Mouse (Mus musculus) adrenal gland, adult 18-20 months (tissue): ENCODE results near the gene Naxe. TPM values are rescaled to one million over a fixed set of nuclear protein-coding genes. Genes with fewer than 3 reads are reported as not detected.

Experiments used
- DNase-seq, 2 experiments: peaks; one replicate each; pipeline ENCODE4 v3.0.0; 2021 to 2022; ENCODE audit warnings: low spot score in 2 of 2
- long read RNA-seq, 2 experiments: library from polyadenylated mRNA; stranded (forward); transcript quantifications; one replicate each; pipeline ENCODE4 v2.0.0; 2021
- total RNA-seq, 2 experiments: library from RNA; stranded (reverse); gene quantifications; 1 replicate in 1 of 2; 2 replicates in 1 of 2; pipeline ENCODE4 v1.2.3; 2021

Gene Naxe
- 100 to 1,000 TPM; 155 to 159 TPM for total RNA-seq
- long read RNA-seq, experiment 1, transcript Naxe-201 (6 exons, 908 nt), result major isoform, 36 of 46 reads
- long read RNA-seq, experiment 1, partial matches to known transcripts, result 7 of 46 reads
- long read RNA-seq, experiment 1, other reads (novel, unspliced or antisense), result 3 of 46 reads
- long read RNA-seq, experiment 2, transcript Naxe-201 (6 exons, 908 nt), result major isoform, 145 of 160 reads
- long read RNA-seq, experiment 2, partial matches to known transcripts, result 10 of 160 reads
- long read RNA-seq, experiment 2, other reads (novel, unspliced or antisense), result 5 of 160 reads

DNA sequence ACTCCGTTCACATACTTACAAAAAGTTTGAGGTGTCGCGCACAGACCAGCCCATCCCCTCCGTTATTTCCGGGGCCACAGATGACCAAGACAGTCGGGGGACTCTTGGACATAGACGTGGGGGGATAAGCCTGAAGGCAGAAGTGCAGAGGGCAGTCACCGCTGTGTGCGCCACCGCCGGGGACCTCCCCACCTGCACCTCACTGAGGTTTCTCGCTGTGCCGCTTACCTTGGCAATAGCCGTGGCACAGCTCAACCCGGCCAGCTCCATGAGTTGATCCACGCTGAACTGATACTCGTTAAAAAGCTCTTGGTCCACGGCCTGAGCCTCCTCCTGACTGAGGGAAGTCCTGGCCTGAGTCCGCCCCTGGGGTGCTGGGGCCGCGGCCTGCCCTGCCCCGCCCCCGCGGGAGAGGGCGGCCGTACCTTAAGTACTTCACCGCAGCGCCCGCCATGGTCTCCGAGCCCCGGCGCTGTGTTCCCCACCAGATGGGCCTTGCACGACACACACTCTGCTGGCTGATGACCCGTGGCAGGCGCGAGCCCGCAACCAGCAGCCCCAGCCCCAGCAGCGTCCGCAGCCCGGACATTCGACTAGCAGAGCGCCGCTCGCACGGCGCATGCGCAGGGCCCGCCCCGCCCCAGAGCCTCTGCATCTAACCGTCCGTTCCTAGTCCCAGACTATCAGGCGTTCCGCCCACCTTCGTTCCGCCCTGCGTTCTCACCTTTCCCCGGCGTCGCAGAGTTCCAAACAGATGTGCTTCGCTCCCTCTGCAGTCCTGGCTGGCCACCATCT, at the start of gene Naxe:
TSS of gene Naxe (minus strand) at position 594 of the 795 bp plus-strand sequence.
- DNase-seq, result peak; percentile 84 to 85

DNA sequence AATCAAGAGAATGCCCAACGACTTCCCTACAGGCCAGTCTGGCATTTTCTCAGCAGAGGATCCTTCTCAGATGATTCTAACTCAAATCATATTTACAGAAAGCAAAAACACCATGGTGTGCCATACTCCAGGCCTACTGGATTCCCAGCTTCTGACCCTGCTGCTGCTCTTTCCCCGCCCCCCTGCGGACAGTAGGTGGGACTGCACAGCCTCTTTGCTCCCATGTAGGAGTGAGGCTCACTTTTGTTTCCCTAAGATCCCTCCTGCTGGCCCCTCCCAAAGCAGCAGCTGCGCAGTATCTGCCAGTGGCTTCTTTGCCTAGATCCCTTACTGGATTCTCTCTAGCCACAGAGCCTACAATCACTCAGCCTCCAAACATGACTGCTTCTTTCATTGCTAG, 47.8 kb upstream of the Naxe start:
- DNase-seq, result no peak

DNA sequence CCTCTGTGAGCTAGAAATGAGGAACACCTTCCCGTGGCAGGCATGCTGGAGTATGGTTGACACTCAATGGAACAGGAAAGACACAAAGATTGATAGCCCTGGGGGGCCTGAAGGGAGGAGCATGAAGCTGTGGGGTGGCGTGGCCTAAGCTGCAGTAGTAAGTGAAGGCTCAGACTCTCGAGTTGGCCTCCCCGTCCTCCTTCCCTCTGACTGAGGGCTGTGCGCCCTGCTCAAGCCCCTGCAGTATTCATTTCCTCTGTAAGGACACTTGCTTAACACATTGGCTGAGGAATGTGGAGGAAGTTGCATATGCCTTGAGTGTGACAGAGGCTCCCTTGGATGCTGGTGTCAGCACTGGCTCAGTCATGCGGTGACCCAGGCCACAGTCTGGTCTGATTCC, 44.3 kb upstream of the Naxe start:
- DNase-seq, result no peak

DNA sequence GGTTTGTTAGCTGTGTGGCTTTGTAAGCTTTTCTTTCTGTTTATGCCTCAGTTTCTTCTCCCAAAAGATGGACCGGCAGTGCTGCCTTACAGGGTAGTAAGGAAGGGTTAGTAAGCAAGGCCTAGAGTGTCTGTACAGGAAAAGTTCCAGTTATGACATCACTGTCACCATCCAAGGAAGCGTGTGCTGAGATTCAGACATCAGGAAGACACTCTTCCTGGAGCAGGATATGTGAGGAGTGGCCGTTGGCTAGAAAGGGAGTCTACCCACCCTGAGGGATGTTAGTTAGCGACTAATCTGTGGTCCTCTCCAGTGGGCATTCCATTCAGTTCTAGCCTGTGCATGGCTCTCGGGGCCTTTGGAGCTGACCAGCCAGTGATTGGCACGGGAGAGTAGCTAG, 43.9 kb upstream of the Naxe start:
- no peak for DNase-seq

GRCm38 (mm10) chr3:88101736-88102135, 43.4 kb upstream of the Naxe start:
- DNase-seq, result no peak

GRCm38 (mm10) chr3:88100251-88100650, 42.0 kb upstream of the Naxe start:
- no peak for DNase-seq

DNA sequence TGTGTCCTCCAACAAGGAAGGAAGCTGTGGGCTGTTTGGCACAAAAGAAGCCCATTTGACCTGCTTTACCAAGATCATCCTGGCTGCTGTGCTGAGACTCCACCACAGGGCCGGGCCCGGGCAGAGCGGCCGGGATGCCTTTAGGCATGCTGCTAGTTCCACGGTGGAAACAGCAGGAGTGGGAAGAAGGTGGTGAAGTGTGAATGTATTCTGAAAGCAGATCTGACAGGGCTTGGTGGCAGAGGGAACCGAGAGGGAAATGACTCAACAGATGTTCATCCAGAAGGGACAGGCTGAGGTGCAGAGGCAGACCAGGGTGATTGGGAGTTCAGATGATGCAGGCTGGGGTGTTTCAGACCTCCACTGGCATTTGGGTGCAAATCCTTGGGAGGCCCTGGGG, 39.4 kb upstream of the Naxe start:
- DNase-seq, result no peak

DNA sequence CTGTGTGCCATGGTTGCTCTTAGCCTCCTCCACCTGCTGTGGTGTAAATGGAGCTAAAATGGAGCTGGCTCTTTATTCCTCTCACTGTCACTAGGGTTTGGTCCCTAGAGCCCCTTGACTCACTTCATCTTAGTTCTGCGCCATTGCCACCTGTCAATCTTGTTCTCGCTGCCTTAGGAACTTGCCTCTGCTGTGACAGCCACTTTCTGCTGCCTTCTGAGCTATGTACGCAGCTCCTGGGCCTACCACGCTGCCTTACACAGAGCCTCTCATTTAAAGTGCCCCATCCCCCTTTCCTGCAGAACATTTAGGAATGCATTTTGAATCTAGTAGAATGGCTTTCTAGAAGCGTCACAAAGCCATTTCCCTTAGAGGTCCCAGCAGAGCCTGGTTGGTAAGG, 35.8 kb upstream of the Naxe start:
- DNase-seq, result no peak

GRCm38 (mm10) chr3:88090616-88091015, 32.3 kb upstream of the Naxe start:
- DNase-seq, result no peak

DNA sequence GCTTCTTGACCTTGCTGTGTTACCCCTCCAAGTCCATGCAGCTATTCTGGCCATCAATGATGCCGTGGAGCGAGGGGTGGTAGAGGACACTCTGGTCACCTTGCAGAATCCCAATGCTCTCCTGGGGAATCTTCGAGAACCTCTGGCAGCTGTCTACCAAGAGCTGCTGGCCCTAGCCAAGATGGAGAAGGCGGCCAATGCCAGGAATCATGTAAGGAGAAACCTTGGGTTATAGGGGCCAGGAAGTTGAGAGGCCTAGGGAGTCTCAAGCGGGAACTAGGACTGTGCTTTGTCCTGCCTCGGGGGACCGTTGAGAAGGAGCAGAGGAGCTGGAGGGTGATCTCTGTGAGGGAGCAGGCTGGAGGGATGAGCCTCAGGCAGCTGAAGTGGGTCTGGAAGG, 31.8 kb upstream of the Naxe start:
- DNase-seq, result no peak

GRCm38 (mm10) chr3:88087688-88088087, 29.4 kb upstream of the Naxe start:
- no peak for DNase-seq

- DNase-seq, result no peak
These were observed 27.2 kb upstream of the Naxe start for GRCm38 (mm10) chr3:88085459-88085858.

DNA sequence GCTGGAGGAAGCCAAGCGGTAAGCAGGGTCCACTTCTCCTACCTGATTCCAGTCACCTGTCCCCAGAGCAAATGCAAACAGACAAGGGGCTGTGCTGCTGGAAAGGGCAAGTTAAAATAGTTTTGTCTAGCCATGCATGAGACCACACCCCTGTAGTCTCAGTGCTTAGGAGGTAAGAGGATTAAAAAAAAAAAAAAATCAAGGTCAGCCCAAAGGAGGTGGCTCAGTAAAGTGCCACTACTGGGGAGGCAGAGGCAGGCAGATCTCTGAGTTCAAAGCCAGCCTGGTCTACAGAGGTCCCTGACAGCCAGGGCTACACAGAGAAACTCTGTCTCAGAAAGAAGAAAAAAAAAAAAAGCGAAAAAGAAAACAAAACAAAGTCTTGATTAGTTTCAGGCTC, 25.7 kb upstream of the Naxe start:
- DNase-seq, result no peak

DNA sequence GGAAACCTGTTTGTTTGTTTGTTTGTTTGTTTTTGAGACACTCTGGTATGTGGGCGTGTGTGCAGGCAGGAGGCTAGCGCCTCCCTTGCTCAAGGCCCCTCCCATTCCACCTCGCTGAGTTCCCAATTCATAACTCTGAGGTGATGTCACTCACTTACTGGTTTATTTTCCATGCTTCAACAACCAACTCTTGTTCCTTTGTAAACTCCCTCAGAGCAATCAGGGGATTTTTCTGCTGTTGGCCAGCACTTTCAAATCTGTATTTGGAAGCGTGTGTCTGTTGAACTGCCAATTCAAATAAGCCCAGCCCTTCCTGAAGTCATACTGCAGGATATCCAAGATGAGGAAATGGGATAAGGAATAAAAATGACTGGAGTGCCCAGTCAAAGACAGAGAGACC, 24.4 kb upstream of the Naxe start:
- no peak for DNase-seq

- no peak for DNase-seq
These were observed 23.9 kb upstream of the Naxe start for GRCm38 (mm10) chr3:88082224-88082618.

DNA sequence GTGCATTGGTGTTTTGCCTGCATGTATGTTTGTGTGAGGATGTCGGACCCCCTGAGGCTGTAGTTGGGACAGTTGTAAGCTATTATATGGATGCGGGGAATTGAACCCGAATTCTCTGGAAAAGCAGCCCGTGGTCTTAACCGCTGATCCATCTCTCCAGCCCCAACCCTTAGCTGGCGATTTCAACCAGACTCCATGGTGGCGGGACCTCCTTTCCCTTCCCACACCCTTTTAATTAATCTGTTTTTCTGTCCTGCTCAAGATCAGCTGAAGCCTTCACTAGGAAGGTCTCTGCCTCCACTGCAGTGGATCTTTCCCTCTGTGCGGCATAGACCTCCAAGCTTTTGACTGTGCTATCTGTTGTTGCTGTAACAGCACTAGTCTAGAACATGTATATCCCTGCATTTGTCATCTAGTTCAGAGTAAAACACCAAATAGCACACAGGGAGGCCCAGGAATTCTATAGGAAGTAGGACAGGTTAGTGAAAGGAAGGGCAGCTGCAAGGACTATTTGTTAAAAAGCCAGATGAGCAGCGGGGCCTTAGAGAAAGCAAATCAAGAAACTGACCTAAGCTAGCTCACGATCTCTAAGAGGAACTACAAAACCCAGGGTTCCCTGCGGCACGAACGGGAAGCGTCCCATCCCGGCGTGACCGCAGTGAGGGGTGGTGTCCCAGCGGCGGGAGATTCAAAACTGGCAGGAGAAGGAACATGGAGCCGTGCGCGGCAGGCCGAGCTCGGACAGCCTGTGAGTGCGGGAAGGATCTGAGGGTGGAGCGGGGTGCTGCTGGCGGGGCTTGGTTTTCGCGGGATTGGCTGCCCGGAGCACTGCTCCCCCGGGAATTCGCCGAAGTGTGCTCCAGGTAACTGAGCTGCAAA, 23.3 kb upstream of the Naxe start, which contains the start of gene Iqgap3:
TSS of gene Iqgap3 (plus strand) at position 627 of the 879 bp plus-strand sequence.
- peak; percentile 82 to 83 for DNase-seq

DNA sequence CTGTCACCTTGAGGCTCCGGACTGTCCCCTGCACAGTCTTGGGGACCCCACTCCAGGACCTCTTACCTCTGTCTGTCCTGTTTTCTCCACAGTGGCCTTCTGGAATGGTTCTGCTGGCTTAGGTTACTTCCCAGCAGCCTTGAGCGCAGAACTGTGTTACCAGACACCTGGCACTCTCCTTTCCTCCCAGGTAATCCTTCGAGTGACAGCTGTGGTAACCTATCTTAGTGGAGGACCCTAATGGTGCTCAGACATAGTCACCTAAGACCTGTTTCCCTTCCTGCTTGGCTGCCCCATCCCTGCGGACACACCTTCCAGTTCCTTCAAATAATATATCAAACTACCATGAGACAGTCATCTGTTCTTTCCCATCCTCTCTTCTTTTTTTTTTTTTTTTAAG, 19.9 kb upstream of the Naxe start, which contains the start of gene Ttc24:
TSS of gene Ttc24 (minus strand) at position 101 of the 400 bp plus-strand sequence.
- DNase-seq, result no peak

GRCm38 (mm10) chr3:88077441-88077840, 19.1 kb upstream of the Naxe start:
- no peak for DNase-seq

GRCm38 (mm10) chr3:88074766-88075165, 16.5 kb upstream of the Naxe start:
- DNase-seq, result no peak

DNA sequence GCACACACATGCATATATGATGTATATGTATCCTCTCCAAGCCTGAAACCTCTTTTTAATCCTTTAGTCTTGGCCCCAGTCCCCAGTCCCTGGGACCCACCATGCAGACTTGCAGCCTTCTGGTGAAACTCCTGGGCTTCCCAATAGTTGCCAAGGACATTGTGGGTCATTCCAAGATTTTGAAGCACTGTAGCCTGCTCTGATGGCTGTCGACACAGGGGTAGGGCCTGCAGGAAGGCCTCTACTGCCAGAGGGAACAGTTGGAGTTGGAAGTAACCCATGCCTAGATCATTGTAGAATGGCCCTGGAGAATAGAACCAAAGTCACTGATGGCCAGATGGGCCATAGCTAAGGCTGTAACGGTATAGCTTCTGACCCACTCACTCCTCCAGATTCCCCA, 16.1 kb upstream of the Naxe start:
- no peak for DNase-seq

GRCm38 (mm10) chr3:88073631-88074030, 15.3 kb upstream of the Naxe start:
- no peak for DNase-seq
